Comparison of ENCODE assay signal across 7 mouse cellular contexts in the genomic region with DNA sequence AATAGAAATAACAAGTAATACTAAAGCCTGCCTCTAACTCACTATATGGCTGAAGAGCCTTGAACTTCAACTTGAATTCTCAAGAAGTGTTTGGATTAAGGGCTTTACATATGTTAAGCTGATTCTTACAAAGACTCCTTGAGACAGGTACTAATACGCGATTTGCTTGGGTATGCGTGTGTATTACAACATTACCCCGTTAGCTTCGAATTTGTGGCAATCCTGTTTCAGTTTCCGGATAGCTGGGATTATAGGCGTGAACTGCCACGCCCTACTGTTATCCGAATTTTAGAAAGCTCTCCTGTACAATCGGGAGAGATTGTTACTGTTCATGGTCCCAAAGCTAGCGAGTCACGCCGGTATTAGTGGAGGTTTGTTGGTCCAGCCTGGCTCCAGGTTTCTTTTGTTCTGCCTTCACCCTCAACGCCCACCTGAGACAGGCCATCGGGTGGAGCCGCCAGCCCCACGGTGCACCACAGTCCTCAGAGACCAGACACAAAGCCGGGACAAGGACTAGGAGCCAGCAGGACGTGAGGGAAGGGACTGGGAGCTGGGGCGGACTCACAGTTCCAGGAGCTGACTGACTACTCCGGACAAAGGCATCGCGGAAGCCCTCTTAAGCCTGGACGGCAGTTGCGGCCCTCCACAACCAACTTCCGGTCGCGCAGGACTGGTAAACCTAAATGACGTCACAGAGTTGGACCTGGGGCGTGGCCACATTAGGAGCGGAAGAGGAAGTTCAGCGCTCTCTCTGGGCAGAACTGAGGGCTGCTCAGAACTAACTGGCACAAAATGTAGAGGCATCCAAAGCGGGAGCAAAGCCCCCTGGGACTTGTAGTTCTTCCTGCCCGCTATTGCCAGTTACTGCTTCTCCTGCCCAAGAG. TPM values are rescaled to one million over a fixed set of nuclear protein-coding genes. Genes with fewer than 3 reads are reported as not detected.
DNase-seq lines count a peak whose midpoint lies in the region; ATAC-seq lines count a peak whose summit lies in the region.

TSS of gene Amn1 (minus strand) at position 672 of the 884 bp plus-strand sequence.

- peak within 1 kb of the TSS; percentile 98 for H3K9ac ChIP-seq in embryonic facial prominence, embryonic 11.5 days (replicated peaks; ENCODE audit: low read length)
- H3K9ac ChIP-seq in midbrain, embryonic 13.5 days (replicated peaks): peak within 1 kb of the TSS; percentile 97

- no peaks in the 10 kb centered on the region for H3K27me3 ChIP-seq in embryonic facial prominence, embryonic 11.5 days (ENCODE audit: control insufficient read depth, insufficient read depth, low read length)
- H3K27me3 ChIP-seq in limb, embryonic 10.5 days (ENCODE audit: low read depth, poor library complexity, severe bottlenecking): no peaks in the 10 kb centered on the region
- H3K27me3 ChIP-seq in midbrain, embryonic 13.5 days: no peaks in the 10 kb centered on the region

- under 1% methylated on average over 34 of the region's 34 CpGs for WGBS in embryonic facial prominence, embryonic 11.5 days
- 1% methylated on average over 34 of the region's 34 CpGs for WGBS in limb, embryonic 10.5 days
- WGBS in midbrain, embryonic 13.5 days: under 1% methylated on average over 34 of the region's 34 CpGs

- ATAC-seq in embryonic facial prominence, embryonic 11.5 days (replicated peaks; ENCODE audit: insufficient number of reproducible peaks, low FRiP score, low TSS enrichment, low read depth): peak; percentile 99
- peak; percentile 83 for ATAC-seq in granulocyte monocyte progenitor cell, adult 5-6 weeks (replicated peaks; ENCODE audit: poor library complexity, severe bottlenecking)
- ATAC-seq in midbrain, embryonic 13.5 days: peak; percentile 99

- peak within 1 kb of the TSS; percentile 85 for H3K27ac ChIP-seq in embryonic facial prominence, embryonic 11.5 days (replicated peaks; ENCODE audit: low read depth, low read length)
- H3K27ac ChIP-seq in limb, embryonic 10.5 days: peak within 1 kb of the TSS; percentile 99
- H3K27ac ChIP-seq in midbrain, embryonic 13.5 days: peak within 1 kb of the TSS; percentile 97

- no peaks in the 10 kb centered on the region for H3K4me1 ChIP-seq in embryonic facial prominence, embryonic 11.5 days (ENCODE audit: control insufficient read depth, insufficient read depth, low read length)
- H3K4me1 ChIP-seq in limb, embryonic 10.5 days: peaks cover 12% of the 10 kb centered on the region
- H3K4me1 ChIP-seq in midbrain, embryonic 13.5 days (replicated peaks): peaks cover 24% of the 10 kb centered on the region

- H3K36me3 ChIP-seq in embryonic facial prominence, embryonic 11.5 days (replicated peaks; ENCODE audit: control insufficient read depth, insufficient read depth, low read depth, low read length): peaks cover under 1% of the 10 kb centered on the region; the same call in 1 of the 2 replicates
- peaks cover 27% of the 10 kb centered on the region for H3K36me3 ChIP-seq in limb, embryonic 10.5 days
- peaks cover 7% of the 10 kb centered on the region for H3K36me3 ChIP-seq in midbrain, embryonic 13.5 days

- peak within 1 kb of the TSS; percentile 46 for H3K4me2 ChIP-seq in embryonic facial prominence, embryonic 11.5 days (ENCODE audit: low read depth, low read length)
- peak within 1 kb of the TSS; percentile 60 for H3K4me2 ChIP-seq in midbrain, embryonic 13.5 days (replicated peaks)

- DNase-seq in adrenal gland, postnatal 14 days: peak; percentile 97
- DNase-seq in embryonic facial prominence, embryonic 11.5 days (ENCODE audit: low spot score): peak; percentile 99
- DNase-seq in kidney, adult 11 months: peak; percentile 98
- peak; percentile 96 for DNase-seq in limb, embryonic 10.5 days (ENCODE audit: low spot score)
- DNase-seq in spleen, adult 12 weeks (ENCODE audit: low spot score): peak; percentile 89

- H3K9me3 ChIP-seq in embryonic facial prominence, embryonic 11.5 days (replicated peaks; ENCODE audit: control insufficient read depth, low read length): no peaks in the 10 kb centered on the region
- no peaks in the 10 kb centered on the region for H3K9me3 ChIP-seq in limb, embryonic 10.5 days (replicated peaks)
- H3K9me3 ChIP-seq in midbrain, embryonic 13.5 days: no peaks in the 10 kb centered on the region

- peak within 1 kb of the TSS; percentile 70 for H3K4me3 ChIP-seq in embryonic facial prominence, embryonic 11.5 days (ENCODE audit: low read depth, low read length)
- H3K4me3 ChIP-seq in limb, embryonic 10.5 days: peak within 1 kb of the TSS; percentile 95
- peak within 1 kb of the TSS; percentile 74 for H3K4me3 ChIP-seq in midbrain, embryonic 13.5 days (replicated peaks)

RNA-seq across cellular contexts. Expression of gene Amn1, which starts in this region (rescaled TPM):
- 20.3 and 35.6 TPM in 2 replicates for total RNA-seq in adrenal gland, postnatal 14 days (2021)
- polyA plus RNA-seq in embryonic facial prominence, embryonic 11.5 days (2014; fragmentation: Nextera tagmentation; extraction: Ambion mirVana): 42.0 and 50.4 TPM in 2 replicates
- 5.3 and 10.1 TPM in 2 replicates for total RNA-seq in granulocyte monocyte progenitor cell, adult 5-6 weeks (2014; fragmentation: Nextera tagmentation)
- 6.1 and 8.7 TPM in 2 replicates for total RNA-seq in granulocyte monocyte progenitor cell, adult 5-6 weeks (2017)
- 39.5 and 44.0 TPM in 2 replicates for polyA plus RNA-seq in limb, embryonic 10.5 days (2016; fragmentation: Nextera tagmentation; extraction: Ambion mirVana)
- polyA plus RNA-seq in midbrain, embryonic 13.5 days (2015; fragmentation: Nextera tagmentation; extraction: Ambion mirVana): 119 and 126 TPM in 2 replicates

Comparison
In these comparisons a context has a peak if more than half of its experiments do, and no peak if none do; other contexts are left out.
1. Peak in every context shown above with its lines: DNase-seq, ATAC-seq, H3K4me3 ChIP-seq and H3K27ac ChIP-seq.